Mouse (Mus musculus) heart, postnatal 25 days (tissue): ENCODE data around the gene Sfpq. TPM values are rescaled to one million over a fixed set of nuclear protein-coding genes. Genes with fewer than 3 reads are reported as not detected.

Experiments used
- total RNA-seq, 2 experiments: library from RNA; stranded (reverse); gene quantifications; 2 replicates each; pipeline ENCODE4 v1.2.3; 2021

Sfpq gene
- total RNA-seq, 2 experiments from 2014 or later: 81.5 to 86.2 TPM

Other genes starting within 250 kb of the Sfpq start
- gene Zmym4, start 53.2 kb upstream of the Sfpq start, total RNA-seq: 10 to 100 TPM; 16.4 to 21.5 TPM
- 1 to 10 TPM; 6.1 to 7.0 TPM for gene Zmym1, start 39.8 kb downstream of the Sfpq start, total RNA-seq
- 10 to 100 TPM in 1 of 2 experiments, 1 to 10 TPM in 1; 8.9 to 12.4 TPM for gene Zmym6, start 56.1 kb downstream of the Sfpq start, total RNA-seq
- gene Tmem35b, start 102.4 kb downstream of the Sfpq start, total RNA-seq: 1 to 10 TPM; 1.5 TPM
- gene Dlgap3, start 147.9 kb downstream of the Sfpq start, total RNA-seq: under 1 TPM; 0.10 to 0.48 TPM
- 10 to 100 TPM; 49.2 to 50.6 TPM for gene Smim12, start 222.5 kb downstream of the Sfpq start, total RNA-seq